In genomic region chr17:34196941-34197894, GRCm38 (mm10) we compare ENCODE assay signal across 8 mouse cellular contexts. TPM values are rescaled to one million over a fixed set of nuclear protein-coding genes. Genes with fewer than 3 reads are reported as not detected.
A peak's percentile ranks its signal among the peaks of the same experiment; 100 is the strongest.
DNase-seq lines count a peak whose midpoint lies in the region; ATAC-seq and TF ChIP-seq lines count a peak whose summit lies in the region.

Gene Psmb8 (plus strand): TSS chr17:34197721.

- ATAC-seq in lung, embryonic 15.5 days (ENCODE audit: borderline replicate concordance, extremely low read depth, low FRiP score, low TSS enrichment): peak; percentile 78

- TF ChIP-seq CTCF in olfactory bulb, adult 2 months (IDR thresholded peaks at IDR 0.05; ENCODE audit: insufficient read depth, low read depth, low read length): no peak

- H3K36me3 ChIP-seq in hindbrain, embryonic 10.5 days: no peaks in the 10 kb centered on the region
- no peaks in the 10 kb centered on the region for H3K36me3 ChIP-seq in lung, embryonic 15.5 days

- peaks cover 95% of the 10 kb centered on the region for H3K27me3 ChIP-seq in hindbrain, embryonic 10.5 days (ENCODE audit: insufficient read depth, poor library complexity, severe bottlenecking)
- H3K27me3 ChIP-seq in lung, embryonic 15.5 days: peaks cover 65% of the 10 kb centered on the region

- peaks cover 19% of the 10 kb centered on the region for H3K4me1 ChIP-seq in hindbrain, embryonic 10.5 days (replicated peaks)
- peaks cover 5% of the 10 kb centered on the region; the same call in 1 of the 2 replicates for H3K4me1 ChIP-seq in lung, embryonic 15.5 days
- peaks cover 15% of the 10 kb centered on the region for H3K4me1 ChIP-seq in olfactory bulb, adult 2 months (ENCODE audit: control insufficient read depth, insufficient read depth, low read length)

- no peak within 1 kb of the TSS for H3K27ac ChIP-seq in hindbrain, embryonic 10.5 days
- no peak within 1 kb of the TSS for H3K27ac ChIP-seq in lung, embryonic 15.5 days
- H3K27ac ChIP-seq in olfactory bulb, adult 2 months (ENCODE audit: insufficient read depth, low read depth, low read length): no peak within 1 kb of the TSS

- no peaks in the 10 kb centered on the region for H3K9me3 ChIP-seq in hindbrain, embryonic 10.5 days
- H3K9me3 ChIP-seq in lung, embryonic 15.5 days: no peaks in the 10 kb centered on the region

- peak; percentile 95 for DNase-seq in MN1 (ENCODE audit: low spot score)
- DNase-seq in cerebellum, adult 9-11 months: peak; percentile 79
- peak; percentile 78 to 91 for DNase-seq in frontal cortex, adult 2 months (ENCODE audit: extremely low spot score in 1 of 2, low spot score in 1 of 2)
- peak; percentile 84 for DNase-seq in hindbrain, embryonic 10.5 days (ENCODE audit: low spot score)
- peak; percentile 74 for DNase-seq in layer of hippocampus, adult 9-10 months (ENCODE audit: low spot score)
- DNase-seq in thymus, adult 18-20 months: peak; percentile 78 to 89

- H3K9ac ChIP-seq in lung, embryonic 15.5 days: peak within 1 kb of the TSS; percentile 45

- H3K4me3 ChIP-seq in hindbrain, embryonic 10.5 days: peak within 1 kb of the TSS; percentile 51
- peak within 1 kb of the TSS; percentile 51 for H3K4me3 ChIP-seq in lung, embryonic 15.5 days
- H3K4me3 ChIP-seq in olfactory bulb, adult 2 months (ENCODE audit: insufficient read depth, low read depth, low read length): peak within 1 kb of the TSS; percentile 49

- WGBS in hindbrain, embryonic 10.5 days: 6% methylated on average over 41 of the region's 41 CpGs
- WGBS in lung, embryonic 15.5 days: 5% methylated on average over 40 of the region's 41 CpGs
- WGBS in olfactory bulb, adult 2 months: 8% methylated on average over 41 of the region's 41 CpGs

- no peak for TF ChIP-seq POLR2A in olfactory bulb, adult 2 months (IDR thresholded peaks at IDR 0.05; ENCODE audit: insufficient read depth, low read depth, low read length)

- peak within 1 kb of the TSS; percentile 73 for H3K4me2 ChIP-seq in lung, embryonic 15.5 days

RNA-seq across cellular contexts. Expression of gene Psmb8, which starts in this region (rescaled TPM):
- 10.1 and 12.1 TPM in 2 replicates for polyA plus RNA-seq in frontal cortex, adult 2 months (2012; rRNA removed)
- polyA plus RNA-seq in hindbrain, embryonic 10.5 days (2016; fragmentation: Nextera tagmentation; extraction: Ambion mirVana): 1.2 and 1.8 TPM in 2 replicates
- 17.1 and 29.7 TPM in 2 replicates for polyA plus RNA-seq in lung, embryonic 15.5 days (2015; fragmentation: Nextera tagmentation; extraction: Ambion mirVana)
- not detected in 2 replicates for polyA plus RNA-seq in olfactory bulb, adult 2 months (2012; ENCODE audit: insufficient read depth, insufficient read length, low replicate concordance, missing spikeins)
